Mouse (Mus musculus) frontal cortex, postnatal 14 days (tissue): ENCODE data around the gene Bmp8a.
"Not testable (repeated sequence)": the region's sequence is repeated elsewhere in the genome, so short reads cannot be mapped to it uniquely, and the experiment has no call there.

Source experiments
- DNase-seq, 2 experiments: peaks; one replicate each; pipeline ENCODE4 v3.0.0; 2022; ENCODE audit warnings: low spot score in 2 of 2

Gene Bmp8a

GRCm38 (mm10) chr4:123331326-123331725, 11.7 kb downstream of the Bmp8a start:
- DNase-seq: no peak

- no peak for DNase-seq
Measured at GRCm38 (mm10) chr4:123328946-123329345, 14.1 kb downstream of the Bmp8a start.

GRCm38 (mm10) chr4:123327630-123328029, 15.4 kb downstream of the Bmp8a start:
- no peak for DNase-seq

- DNase-seq: no peak
Measured at GRCm38 (mm10) chr4:123326087-123326486, 17.0 kb downstream of the Bmp8a start.

GRCm38 (mm10) chr4:123323534-123323933, 19.5 kb downstream of the Bmp8a start, which contains the start of gene Oxct2a:
Gene Oxct2a, minus strand, starts transcription at chr4:123323634.
- no peak for DNase-seq

GRCm38 (mm10) chr4:123322910-123323309, 20.1 kb downstream of the Bmp8a start:
- not testable (repeated sequence) for DNase-seq

- no peak for DNase-seq
Measured at GRCm38 (mm10) chr4:123314497-123314896, 28.6 kb downstream of the Bmp8a start.

- no peak for DNase-seq
Measured at GRCm38 (mm10) chr4:123313010-123313409, 30.0 kb downstream of the Bmp8a start.

GRCm38 (mm10) chr4:123311845-123312244, 31.2 kb downstream of the Bmp8a start:
- no peak for DNase-seq

- DNase-seq: no peak
Measured at GRCm38 (mm10) chr4:123308292-123308691, 34.8 kb downstream of the Bmp8a start.

- DNase-seq: no peak
Measured at GRCm38 (mm10) chr4:123306999-123307398, 36.1 kb downstream of the Bmp8a start.

GRCm38 (mm10) chr4:123305789-123306188, 37.3 kb downstream of the Bmp8a start:
- no peak for DNase-seq

GRCm38 (mm10) chr4:123298980-123299670, 43.9 kb downstream of the Bmp8a start:
- DNase-seq: no peak

- no peak for DNase-seq
Measured at GRCm38 (mm10) chr4:123298226-123298625, 44.8 kb downstream of the Bmp8a start.

GRCm38 (mm10) chr4:123297195-123297960, 45.7 kb downstream of the Bmp8a start:
- DNase-seq: no peak

GRCm38 (mm10) chr4:123296148-123296534, 46.9 kb downstream of the Bmp8a start:
- no peak for DNase-seq

GRCm38 (mm10) chr4:123295516-123296147, 47.4 kb downstream of the Bmp8a start:
- no peak for DNase-seq

- not testable (repeated sequence) for DNase-seq
Measured at GRCm38 (mm10) chr4:123295026-123295425, 48.0 kb downstream of the Bmp8a start.

GRCm38 (mm10) chr4:123293661-123294443, 49.2 kb downstream of the Bmp8a start:
- no peak for DNase-seq

- DNase-seq: no peak
Measured at GRCm38 (mm10) chr4:123292989-123293388, 50.1 kb downstream of the Bmp8a start.

- DNase-seq: no peak
Measured at GRCm38 (mm10) chr4:123292390-123292789, 50.7 kb downstream of the Bmp8a start.

- no peak for DNase-seq
Measured at GRCm38 (mm10) chr4:123289038-123289437, 54.0 kb downstream of the Bmp8a start.
